Mouse (Mus musculus) 3134 (cell line): ENCODE data around the gene Iyd.

ENCODE experiments used
- DNase-seq: peaks from one replicate; pipeline ENCODE4 v3.0.0-alpha.2; 2011; ENCODE audit warnings: low spot score; ENCODE audit not compliant: insufficient read length; ENCODE audit errors: extremely low read depth

Iyd gene

DNA sequence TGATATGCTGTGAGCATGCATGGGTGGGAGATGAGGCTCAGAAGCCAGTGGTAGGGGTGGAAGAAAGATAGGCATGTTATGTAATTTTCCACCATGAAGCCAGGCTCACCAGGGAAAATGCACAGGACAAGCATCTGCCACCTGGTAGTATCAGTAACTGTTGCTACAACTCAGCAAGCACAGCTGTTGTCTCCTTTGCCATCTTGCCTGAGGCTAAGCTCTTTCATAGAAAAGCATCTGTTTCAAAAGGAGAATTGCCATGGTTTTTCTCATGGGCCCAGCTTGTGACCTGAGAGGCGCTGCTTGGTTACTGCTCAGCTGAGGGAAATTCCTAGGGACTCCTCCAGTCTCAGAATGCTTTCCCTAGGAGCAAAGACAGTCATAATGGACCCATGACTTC lies 3.7 kb upstream of the Iyd start:
- DNase-seq, result no peak

DNA sequence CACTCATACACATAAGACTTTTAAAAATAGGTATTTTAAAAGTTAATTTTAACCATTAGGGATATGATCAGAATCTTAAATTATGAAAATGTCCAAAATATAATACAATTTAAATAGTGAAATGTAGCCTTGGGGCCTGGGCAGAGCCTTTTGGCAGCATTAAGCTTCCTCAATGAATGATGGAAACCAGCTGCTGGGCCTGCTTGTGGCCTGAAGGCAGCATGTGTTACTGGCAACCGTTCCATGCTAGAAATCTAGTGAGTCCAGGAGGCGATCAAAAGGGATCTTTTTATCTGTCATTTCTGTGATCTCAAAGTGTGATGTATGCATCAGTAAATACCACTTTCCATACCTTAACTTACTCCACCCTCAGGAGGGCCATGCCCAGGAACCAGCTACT lies 9.3 kb downstream of the Iyd start:
- no peak for DNase-seq

GRCm38 (mm10) chr10:3555128-3555527 lies 15.1 kb downstream of the Iyd start:
- DNase-seq, result no peak

DNA sequence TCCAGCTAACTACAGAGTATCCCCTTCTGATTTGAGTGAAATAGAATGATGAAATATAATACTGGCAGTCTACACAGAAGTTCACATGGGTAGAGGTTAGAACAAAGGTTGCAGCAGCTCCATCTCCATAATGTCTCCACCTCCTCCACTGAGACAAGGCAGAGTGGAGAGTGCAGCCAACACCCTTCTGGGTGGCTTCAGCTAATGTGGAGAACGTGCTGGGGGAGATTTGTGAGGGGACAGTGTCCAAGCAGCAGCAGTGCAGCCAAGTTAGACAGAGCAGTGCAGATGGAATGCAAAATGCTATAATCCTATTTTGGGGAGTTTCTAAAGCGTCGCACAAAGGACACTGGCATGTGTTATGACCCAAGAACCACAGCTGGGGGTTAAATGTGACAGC lies 16.5 kb downstream of the Iyd start:
- DNase-seq, result no peak

GRCm38 (mm10) chr10:3559136-3559535 lies 19.1 kb downstream of the Iyd start:
- no peak for DNase-seq

DNA sequence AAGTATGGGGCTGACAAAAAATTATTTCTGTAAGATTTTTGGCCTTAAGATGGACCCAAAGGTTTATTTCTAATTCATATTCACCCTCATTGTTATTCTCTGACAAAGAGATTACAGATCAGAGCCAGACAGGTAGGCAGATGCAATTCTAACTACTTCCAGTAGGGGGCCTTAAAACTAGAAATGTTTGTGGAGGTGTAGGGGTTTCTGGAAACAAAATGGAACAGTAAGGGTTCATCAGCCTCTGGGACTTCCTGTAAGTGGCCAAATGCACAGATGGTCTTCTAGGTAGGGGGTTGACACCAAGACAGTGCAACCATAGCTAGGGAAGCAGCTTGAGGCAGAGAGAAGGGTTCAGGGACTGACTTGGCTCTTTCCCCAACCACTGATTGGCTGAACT lies 22.1 kb downstream of the Iyd start:
- no peak for DNase-seq

DNA sequence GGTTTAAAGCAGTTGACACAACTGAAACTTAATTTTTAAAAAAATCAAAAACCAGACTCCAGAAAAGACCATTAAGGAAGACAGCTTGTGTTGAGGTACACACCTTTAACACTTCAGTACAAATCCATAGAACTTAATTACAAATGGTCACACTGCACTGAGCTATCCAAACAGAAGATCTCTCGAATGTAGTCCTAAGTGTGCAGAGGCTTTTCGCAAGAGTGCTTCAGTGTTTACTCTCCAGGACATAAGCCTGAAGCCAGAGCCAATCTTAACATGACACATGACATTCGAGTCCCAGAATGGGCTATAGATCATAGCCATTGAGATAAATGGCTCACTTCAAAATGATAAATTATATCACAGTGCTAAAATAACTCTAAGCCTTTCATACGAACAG lies 25.1 kb downstream of the Iyd start:
- DNase-seq, result no peak

- no peak for DNase-seq
Measured at GRCm38 (mm10) chr10:3567821-3568220, 27.8 kb downstream of the Iyd start.

DNA sequence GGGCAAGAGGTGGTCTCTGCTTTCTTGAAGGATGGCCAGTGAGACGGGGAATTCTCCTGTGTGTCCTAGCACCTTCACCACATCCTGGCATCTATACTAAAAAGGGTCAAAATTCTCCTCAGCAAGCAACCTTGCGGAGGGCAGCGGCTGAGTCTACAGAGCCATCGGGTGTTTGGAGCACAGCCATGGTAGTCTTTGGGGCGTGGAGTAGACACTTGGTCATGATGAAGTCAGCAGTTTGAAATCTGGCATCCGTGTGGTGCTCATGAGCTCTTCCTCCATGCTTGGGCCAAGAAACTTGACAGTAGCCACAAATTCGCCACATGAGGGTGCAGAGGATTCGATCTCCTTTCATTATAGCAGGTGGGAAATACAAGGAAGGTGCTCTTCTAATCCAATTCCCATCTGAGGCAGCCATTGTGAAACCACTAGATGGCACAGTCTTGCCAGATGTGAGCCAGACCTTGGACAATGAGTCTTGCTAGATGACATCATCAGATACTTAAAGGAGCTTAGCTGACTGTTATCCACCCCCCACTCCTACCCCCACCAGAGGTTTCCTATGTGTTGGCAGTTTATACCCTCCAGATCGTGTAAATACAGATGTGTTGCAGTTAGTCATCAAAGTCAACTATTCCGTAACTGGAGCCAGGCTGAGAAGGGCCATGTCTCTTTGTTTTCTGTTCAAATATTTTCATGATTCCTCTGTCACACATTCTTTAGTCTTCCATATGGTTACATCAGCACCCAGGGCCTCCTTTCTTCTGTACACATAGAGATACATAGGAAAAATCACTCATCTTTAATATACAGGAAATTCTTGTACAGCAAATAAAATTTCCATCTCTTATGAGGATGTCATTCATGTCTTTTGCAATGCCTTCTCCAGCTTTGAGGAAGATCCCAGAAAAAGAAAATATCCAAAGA lies 32.9 kb downstream of the Iyd start:
- peak; percentile 6 for DNase-seq

DNA sequence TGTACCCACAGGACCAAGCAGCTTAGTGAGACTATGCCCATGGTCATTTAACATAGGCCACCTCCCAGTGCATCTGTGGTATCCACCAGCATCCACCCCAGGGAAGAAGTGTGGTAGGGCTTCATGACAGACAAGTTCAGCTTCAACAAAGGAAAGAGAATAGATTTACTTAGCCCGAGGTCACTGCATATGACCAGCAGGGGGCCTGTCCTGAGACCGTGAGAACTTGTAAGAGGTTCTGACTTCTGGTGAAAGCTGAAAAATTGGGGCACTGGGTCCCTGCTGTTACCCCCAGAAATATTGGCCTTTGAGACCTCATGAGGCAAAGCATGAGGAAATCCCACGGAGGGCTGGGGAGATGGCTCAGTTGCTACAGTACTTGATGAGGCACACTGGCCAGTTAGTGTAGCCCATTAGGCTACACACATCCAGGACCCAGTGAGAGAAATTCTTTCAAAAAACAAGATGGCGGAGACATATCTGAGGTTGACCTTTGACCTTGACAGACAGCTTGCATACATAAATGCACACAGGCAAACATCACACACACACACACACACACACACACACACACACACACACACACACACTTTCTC lies 34.0 kb downstream of the Iyd start:
- no peak for DNase-seq

DNA sequence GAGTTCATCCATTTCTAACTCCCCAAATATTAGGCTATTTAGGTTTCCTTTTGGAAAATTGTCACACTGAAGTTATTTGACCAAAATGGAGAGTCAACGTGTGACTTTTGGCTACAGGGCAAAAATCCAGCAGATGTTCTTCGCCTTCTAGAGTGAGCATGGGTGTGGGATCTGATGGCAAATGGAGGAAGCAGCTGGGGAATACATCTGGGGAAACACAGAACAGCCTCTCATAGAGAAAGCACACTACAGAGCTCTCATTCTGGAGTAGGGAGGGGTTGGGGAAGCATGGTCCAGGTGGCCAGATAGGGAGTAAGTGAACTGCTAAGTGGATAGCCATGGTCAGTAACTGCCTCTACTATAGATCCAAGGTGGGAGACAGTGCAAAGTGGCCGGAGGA lies 50.6 kb downstream of the Iyd start:
- no peak for DNase-seq

- no peak for DNase-seq
Measured at GRCm38 (mm10) chr10:3591790-3592189, 51.8 kb downstream of the Iyd start.

GRCm38 (mm10) chr10:3596697-3597096 lies 56.7 kb downstream of the Iyd start:
- DNase-seq, result no peak

GRCm38 (mm10) chr10:3597760-3598159 lies 57.7 kb downstream of the Iyd start:
- DNase-seq, result no peak
